Mouse (Mus musculus): Measurements from ENCODE around the gene Pigp. TPM values are rescaled to one million over a fixed set of nuclear protein-coding genes. Genes with fewer than 3 reads are reported as not detected.
"Not testable (repeated sequence)": the region's sequence is repeated elsewhere in the genome, so short reads cannot be mapped to it uniquely, and the experiment has no call there.

Gene Pigp
- polyA plus RNA-seq, 1 experiment from 2014 or later = 90.9 TPM

DNA sequence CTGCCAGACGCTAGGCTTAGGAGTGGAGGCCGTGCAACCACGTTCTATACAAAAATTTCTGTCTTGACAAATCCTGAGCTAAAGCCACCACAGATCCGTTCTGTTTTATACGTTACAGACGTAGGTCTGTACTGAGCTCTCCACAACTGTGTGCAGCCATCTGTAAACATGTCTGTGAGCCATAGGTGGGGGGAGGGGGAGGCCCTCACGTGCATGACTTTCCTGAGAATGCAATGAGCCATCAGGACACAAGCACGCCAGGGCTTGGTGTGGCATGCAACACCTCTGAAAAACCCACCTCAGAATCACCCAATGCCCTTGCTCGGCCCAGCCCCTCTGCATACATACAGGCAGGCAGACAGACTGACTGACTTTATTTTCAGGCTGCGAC, 21.4 kb downstream of the Pigp start:
- Histone ChIP-seq H3K36me3 (ENCODE audit: control insufficient read depth, insufficient read depth, low read length) (no peaks in the 10 kb centered on the region), H3K4me3 (ENCODE audit: low read depth, low read length) (no peak overlapping the region), H3K4me2 (replicated peaks; ENCODE audit: low read depth, low read length) (no peak overlapping the region), H3K4me1 (replicated peaks; ENCODE audit: control insufficient read depth, insufficient read depth, low read length) (no peaks in the 10 kb centered on the region), H3K27me3 (ENCODE audit: control insufficient read depth, insufficient read depth, low read length) (no peaks in the 10 kb centered on the region), H3K9ac (ENCODE audit: low read depth, low read length) (no peak overlapping the region), H3K27ac (ENCODE audit: low read depth, low read length) (no peak overlapping the region), H3K9me3 (ENCODE audit: control insufficient read depth, low read length) (no peaks in the 10 kb centered on the region)
- WGBS = 78% methylated on average over 10 of the region's 10 CpGs
- ATAC-seq (ENCODE audit: low FRiP score) = no peak
- DNase-seq (ENCODE audit: low spot score) = no peak

DNA sequence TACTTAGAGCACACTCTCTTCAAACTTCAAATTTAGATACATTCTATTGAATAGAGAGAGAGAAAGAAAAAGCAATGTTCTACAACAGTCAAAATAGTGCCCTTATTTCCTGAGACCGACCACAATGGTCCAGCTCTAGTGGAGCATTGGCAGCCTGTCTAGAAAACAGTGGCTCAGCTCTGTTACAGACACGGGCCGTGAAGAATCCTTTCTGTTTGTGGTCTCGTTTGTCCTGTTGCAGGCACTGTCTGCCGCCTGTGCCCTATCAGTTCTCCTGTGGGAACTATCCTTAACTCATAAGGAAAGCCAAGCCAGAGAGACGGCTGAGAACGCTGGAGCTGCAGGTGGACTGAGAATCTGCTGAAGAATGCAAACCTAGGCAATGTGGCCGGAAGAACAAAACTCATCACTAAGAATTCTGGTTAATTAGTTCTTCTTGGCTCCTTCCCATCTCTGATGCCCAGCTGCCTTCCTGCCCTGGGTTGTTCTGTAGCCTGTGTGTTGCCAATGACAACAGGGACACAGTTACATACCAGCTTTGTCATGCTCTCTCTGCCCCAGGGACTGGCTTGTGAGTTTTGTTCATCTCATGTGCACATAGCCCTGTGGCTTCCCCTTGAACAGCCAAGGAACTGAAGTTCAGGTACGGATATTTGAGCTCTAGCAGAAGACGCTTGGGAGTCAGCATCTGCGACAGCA, 21.9 kb downstream of the Pigp start:
- no peaks in the 10 kb centered on the region for H3K27me3 ChIP-seq (ENCODE audit: control insufficient read depth, insufficient read depth, low read length)
- ATAC-seq (ENCODE audit: low FRiP score) (no peak), DNase-seq (ENCODE audit: low spot score) (no peak)
- no peaks in the 10 kb centered on the region for H3K4me1 ChIP-seq (replicated peaks; ENCODE audit: control insufficient read depth, insufficient read depth, low read length)
- no peak overlapping the region for H3K27ac ChIP-seq (ENCODE audit: low read depth, low read length)
- H3K9ac ChIP-seq (ENCODE audit: low read depth, low read length) = no peak overlapping the region
- no peaks in the 10 kb centered on the region for H3K36me3 ChIP-seq (ENCODE audit: control insufficient read depth, insufficient read depth, low read length)
- no peak overlapping the region for H3K4me3 ChIP-seq (ENCODE audit: low read depth, low read length)
- WGBS = 77% methylated on average over 11 of the region's 11 CpGs
- H3K9me3 ChIP-seq (ENCODE audit: control insufficient read depth, low read length) = no peaks in the 10 kb centered on the region
- no peak overlapping the region for H3K4me2 ChIP-seq (replicated peaks; ENCODE audit: low read depth, low read length)

- Histone ChIP-seq H3K36me3 (ENCODE audit: control insufficient read depth, insufficient read depth, low read length) (no peaks in the 10 kb centered on the region), H3K4me2 (replicated peaks; ENCODE audit: low read depth, low read length) (no peak overlapping the region), H3K4me1 (replicated peaks; ENCODE audit: control insufficient read depth, insufficient read depth, low read length) (no peaks in the 10 kb centered on the region), H3K27me3 (ENCODE audit: control insufficient read depth, insufficient read depth, low read length) (no peaks in the 10 kb centered on the region), H3K9ac (ENCODE audit: low read depth, low read length) (no peak overlapping the region), H3K4me3 (ENCODE audit: low read depth, low read length) (no peak overlapping the region), H3K27ac (ENCODE audit: low read depth, low read length) (no peak overlapping the region), H3K9me3 (ENCODE audit: control insufficient read depth, low read length) (no peaks in the 10 kb centered on the region)
- DNase-seq (ENCODE audit: low spot score) (no peak), ATAC-seq (ENCODE audit: low FRiP score) (no peak)
- 89% methylated on average over 2 of the region's 2 CpGs for WGBS
Observed at GRCm38 (mm10) chr16:94348779-94349178, 22.9 kb downstream of the Pigp start.

DNA sequence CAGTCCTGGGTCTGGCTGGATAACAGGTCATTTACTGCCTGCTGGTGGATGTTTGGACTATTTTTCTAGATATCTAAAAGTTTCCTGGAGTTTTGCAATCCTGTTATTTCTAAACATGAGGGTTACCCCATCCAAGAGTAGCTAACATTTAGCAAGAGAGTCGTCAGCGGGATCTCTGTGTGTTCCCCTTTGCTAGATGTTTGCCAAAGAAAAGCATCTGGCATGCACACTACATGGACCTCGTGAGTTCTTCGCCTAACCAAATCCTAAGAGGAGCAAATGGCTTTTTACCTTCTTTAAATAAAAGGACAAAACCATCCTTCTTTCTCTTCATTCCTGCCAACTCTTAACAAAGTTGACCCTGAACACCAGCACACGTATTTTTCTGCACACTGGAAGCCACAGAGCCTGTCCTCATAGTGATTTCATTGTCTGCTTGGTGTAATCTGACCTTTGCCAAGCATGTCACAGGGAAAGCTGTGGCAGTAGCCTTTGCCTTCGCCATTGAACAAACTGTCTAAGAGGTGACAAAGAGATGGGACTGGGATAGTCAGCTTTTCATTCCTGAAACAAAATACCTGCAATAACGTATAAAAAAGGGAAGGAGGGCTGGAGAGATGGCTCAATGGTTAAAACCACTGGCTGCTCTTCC, 24.4 kb downstream of the Pigp start:
- H3K4me2 ChIP-seq (replicated peaks; ENCODE audit: low read depth, low read length) = no peak overlapping the region
- no peak overlapping the region for H3K27ac ChIP-seq (ENCODE audit: low read depth, low read length)
- H3K36me3 ChIP-seq (ENCODE audit: control insufficient read depth, insufficient read depth, low read length) = no peaks in the 10 kb centered on the region
- DNase-seq (ENCODE audit: low spot score) (no peak), ATAC-seq (ENCODE audit: low FRiP score) (no peak)
- no peak overlapping the region for H3K9ac ChIP-seq (ENCODE audit: low read depth, low read length)
- no peaks in the 10 kb centered on the region for H3K4me1 ChIP-seq (replicated peaks; ENCODE audit: control insufficient read depth, insufficient read depth, low read length)
- no peaks in the 10 kb centered on the region for H3K9me3 ChIP-seq (ENCODE audit: control insufficient read depth, low read length)
- no peaks in the 10 kb centered on the region for H3K27me3 ChIP-seq (ENCODE audit: control insufficient read depth, insufficient read depth, low read length)
- WGBS = 72% methylated on average over 7 of the region's 7 CpGs
- H3K4me3 ChIP-seq (ENCODE audit: low read depth, low read length) = no peak overlapping the region

DNA sequence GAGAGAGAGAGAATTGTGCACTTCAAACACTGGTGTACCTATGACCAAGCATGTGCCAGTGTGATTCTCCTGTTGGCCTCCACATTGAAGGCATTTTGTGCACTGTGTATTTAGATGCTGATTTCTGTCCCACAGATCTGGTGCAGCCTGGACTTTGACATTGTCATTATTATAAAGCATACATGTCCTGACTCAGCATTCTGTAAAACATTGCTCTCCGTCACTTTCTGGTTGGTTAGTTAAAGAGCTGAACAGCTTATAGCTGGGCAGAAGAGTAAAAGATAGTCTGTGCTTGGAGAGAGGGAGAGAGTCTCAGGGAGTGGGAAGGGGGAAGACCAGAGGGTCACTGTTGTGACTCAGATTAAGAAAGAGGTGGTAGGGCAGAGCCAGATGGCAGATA, 25.9 kb downstream of the Pigp start:
- WGBS = 89% methylated on average over 1 of the region's 1 CpGs
- H3K36me3 ChIP-seq (ENCODE audit: control insufficient read depth, insufficient read depth, low read length) = no peaks in the 10 kb centered on the region
- ATAC-seq (ENCODE audit: low FRiP score) (no peak), DNase-seq (ENCODE audit: low spot score) (no peak)
- no peak overlapping the region for H3K9ac ChIP-seq (ENCODE audit: low read depth, low read length)
- H3K9me3 ChIP-seq (ENCODE audit: control insufficient read depth, low read length) = no peaks in the 10 kb centered on the region
- no peaks in the 10 kb centered on the region for H3K27me3 ChIP-seq (ENCODE audit: control insufficient read depth, insufficient read depth, low read length)
- no peaks in the 10 kb centered on the region for H3K4me1 ChIP-seq (replicated peaks; ENCODE audit: control insufficient read depth, insufficient read depth, low read length)
- no peak overlapping the region for H3K4me3 ChIP-seq (ENCODE audit: low read depth, low read length)
- H3K27ac ChIP-seq (ENCODE audit: low read depth, low read length) = no peak overlapping the region
- no peak overlapping the region for H3K4me2 ChIP-seq (replicated peaks; ENCODE audit: low read depth, low read length)

- not testable (repeated sequence) for H3K4me3 ChIP-seq (ENCODE audit: low read depth, low read length); H3K4me1 ChIP-seq (replicated peaks; ENCODE audit: control insufficient read depth, insufficient read depth, low read length); H3K36me3 ChIP-seq (ENCODE audit: control insufficient read depth, insufficient read depth, low read length); H3K9me3 ChIP-seq (ENCODE audit: control insufficient read depth, low read length); H3K27ac ChIP-seq (ENCODE audit: low read depth, low read length); H3K27me3 ChIP-seq (ENCODE audit: control insufficient read depth, insufficient read depth, low read length); H3K9ac ChIP-seq (ENCODE audit: low read depth, low read length); DNase-seq (ENCODE audit: low spot score); H3K4me2 ChIP-seq (replicated peaks; ENCODE audit: low read depth, low read length); ATAC-seq (ENCODE audit: low FRiP score)
- 91% methylated on average over 18 of the region's 22 CpGs for WGBS
Observed at GRCm38 (mm10) chr16:94339164-94340160, 32.2 kb downstream of the Pigp start.

GRCm38 (mm10) chr16:94335656-94336055, 36.0 kb downstream of the Pigp start:
- no peak overlapping the region for H3K4me3 ChIP-seq (ENCODE audit: low read depth, low read length)
- no peaks in the 10 kb centered on the region for H3K36me3 ChIP-seq (ENCODE audit: control insufficient read depth, insufficient read depth, low read length)
- no peaks in the 10 kb centered on the region for H3K27me3 ChIP-seq (ENCODE audit: control insufficient read depth, insufficient read depth, low read length)
- no peak for DNase-seq (ENCODE audit: low spot score)
- H3K9me3 ChIP-seq (ENCODE audit: control insufficient read depth, low read length) = no peaks in the 10 kb centered on the region
- H3K9ac ChIP-seq (ENCODE audit: low read depth, low read length) = no peak overlapping the region
- ATAC-seq (ENCODE audit: low FRiP score) = no peak
- no peak overlapping the region for H3K4me2 ChIP-seq (replicated peaks; ENCODE audit: low read depth, low read length)
- 0 out of 2 replicates have a peak, but pooled peaks cover 2% of the 10 kb centered on the region for H3K4me1 ChIP-seq (replicated peaks; ENCODE audit: control insufficient read depth, insufficient read depth, low read length)
- WGBS = 50% methylated on average over 5 of the region's 5 CpGs
- no peak overlapping the region for H3K27ac ChIP-seq (ENCODE audit: low read depth, low read length)

DNA sequence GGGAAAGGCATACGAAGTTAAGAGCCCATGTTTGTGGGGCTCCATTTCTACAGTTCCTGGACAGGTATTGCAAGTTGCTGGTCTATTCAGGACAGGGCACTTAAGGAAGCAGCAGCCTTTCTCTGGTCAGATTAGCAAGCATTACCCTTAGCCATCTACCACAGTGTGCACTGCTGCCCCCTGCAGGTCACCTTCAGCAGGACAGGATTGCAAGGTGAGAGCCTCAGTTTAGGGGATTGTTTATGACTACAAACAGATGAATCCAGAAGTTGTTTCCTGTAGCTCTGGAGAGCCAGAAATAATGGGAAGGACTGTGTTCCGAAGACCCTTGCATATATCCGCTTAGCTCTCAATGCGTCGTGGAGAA, 39.8 kb downstream of the Pigp start:
- Histone ChIP-seq H3K9ac (ENCODE audit: low read depth, low read length) (no peak overlapping the region), H3K4me2 (replicated peaks; ENCODE audit: low read depth, low read length) (no peak overlapping the region), H3K9me3 (ENCODE audit: control insufficient read depth, low read length) (no peaks in the 10 kb centered on the region), H3K27ac (ENCODE audit: low read depth, low read length) (no peak overlapping the region), H3K4me3 (ENCODE audit: low read depth, low read length) (no peak overlapping the region), H3K27me3 (ENCODE audit: control insufficient read depth, insufficient read depth, low read length) (peaks cover 18% of the 10 kb centered on the region), H3K4me1 (replicated peaks; ENCODE audit: control insufficient read depth, insufficient read depth, low read length) (peaks cover 7% of the 10 kb centered on the region; the same call in 1 of the 2 replicates), H3K36me3 (ENCODE audit: control insufficient read depth, insufficient read depth, low read length) (no peaks in the 10 kb centered on the region)
- 59% methylated on average over 5 of the region's 5 CpGs for WGBS
- ATAC-seq (ENCODE audit: low FRiP score) = no peak
- peak; percentile 70 for DNase-seq (ENCODE audit: low spot score)
